Mouse (Mus musculus): ENCODE measurements around the gene Zfp786. TPM values are rescaled to one million over a fixed set of nuclear protein-coding genes. Genes with fewer than 3 reads are reported as not detected.
"Not testable (repeated sequence)": the region's sequence is repeated elsewhere in the genome, so short reads cannot be mapped to it uniquely, and the experiment has no call there.

The Zfp786 gene
- 18.3 and 18.8 TPM in 2 replicates for polyA plus RNA-seq (2015; fragmentation: Nextera tagmentation; extraction: Ambion mirVana)

GRCm38 (mm10) chr6:47830104-47831078, at the start of gene Zfp786:
Zfp786 (minus strand) TSS chr6:47830867.
- Histone ChIP-seq H3K4me3 (replicated peaks) (peak within 1 kb of the TSS; percentile 67), H3K9me3 (no peaks in the 10 kb centered on the region), H3K4me2 (replicated peaks) (peak within 1 kb of the TSS; percentile 56), H3K9ac (replicated peaks) (peak within 1 kb of the TSS; percentile 93), H3K36me3 (peaks cover 12% of the 10 kb centered on the region), H3K4me1 (replicated peaks) (peaks cover 13% of the 10 kb centered on the region), H3K27me3 (no peaks in the 10 kb centered on the region), H3K27ac (peak within 1 kb of the TSS; percentile 93)
- peak; percentile 94 for ATAC-seq
- 1% methylated on average over 63 of the region's 64 CpGs for WGBS

GRCm38 (mm10) chr6:47880166-47880565, 49.5 kb upstream of the Zfp786 start:
- H3K36me3 ChIP-seq: peaks cover 55% of the 10 kb centered on the region
- no peak for ATAC-seq
- no peak overlapping the region for H3K27ac ChIP-seq
- H3K9me3 ChIP-seq: no peaks in the 10 kb centered on the region
- no peak overlapping the region for H3K4me2 ChIP-seq (replicated peaks)
- peaks cover 26% of the 10 kb centered on the region for H3K4me1 ChIP-seq (replicated peaks)
- 96% methylated on average over 10 of the region's 10 CpGs for WGBS
- no peak overlapping the region for H3K4me3 ChIP-seq (replicated peaks)
- H3K27me3 ChIP-seq: no peaks in the 10 kb centered on the region
- H3K9ac ChIP-seq (replicated peaks): 0 out of 2 replicates have a peak overlapping the region, but pooled peaks have one; percentile 96

DNA sequence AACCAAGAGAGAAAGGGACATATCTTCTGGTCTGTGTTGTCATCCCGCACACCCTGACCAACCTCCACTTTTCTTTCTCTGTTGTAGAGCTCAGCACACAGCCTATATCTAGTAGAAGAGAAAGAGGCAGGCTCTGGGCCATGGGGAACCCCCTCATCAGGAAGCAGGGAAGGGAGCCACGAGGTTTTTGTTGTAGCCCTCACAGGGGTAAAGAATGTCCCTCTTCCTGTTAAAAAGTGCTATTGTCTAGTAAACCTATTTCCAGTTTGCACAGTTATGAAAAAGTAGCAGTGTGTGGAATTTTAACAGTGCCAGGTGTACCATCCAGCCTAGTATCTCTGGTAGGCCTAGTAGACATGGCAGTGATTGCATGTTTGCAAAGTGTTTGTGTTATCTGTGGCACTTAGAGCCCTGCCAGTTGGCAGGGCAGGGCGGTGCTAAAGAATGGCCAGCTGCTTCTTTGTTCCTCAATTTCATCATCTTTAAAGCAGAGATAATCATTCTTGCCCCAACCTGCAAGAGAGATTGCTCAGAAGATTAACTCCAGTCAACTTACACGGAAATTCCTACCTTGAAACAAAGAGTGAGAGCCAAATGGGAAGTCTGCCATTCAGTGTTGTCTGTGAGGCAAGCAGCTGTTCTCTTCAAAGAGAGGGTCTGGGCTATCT, 48.5 kb upstream of the Zfp786 start:
- Histone ChIP-seq H3K27me3 (no peaks in the 10 kb centered on the region), H3K4me2 (replicated peaks) (peak overlapping the region; percentile 92), H3K36me3 (peaks cover 45% of the 10 kb centered on the region), H3K4me3 (replicated peaks) (peak overlapping the region; percentile 97), H3K27ac (no peak overlapping the region), H3K9me3 (no peaks in the 10 kb centered on the region), H3K4me1 (replicated peaks) (peaks cover 26% of the 10 kb centered on the region), H3K9ac (replicated peaks) (peak overlapping the region; percentile 96)
- ATAC-seq: no peak
- 64% methylated on average over 4 of the region's 4 CpGs for WGBS

GRCm38 (mm10) chr6:47878593-47878992, 47.9 kb upstream of the Zfp786 start:
- Histone ChIP-seq H3K4me2 (replicated peaks) (peak overlapping the region; percentile 92), H3K36me3 (peaks cover 39% of the 10 kb centered on the region), H3K4me1 (replicated peaks) (peaks cover 26% of the 10 kb centered on the region), H3K27ac (peak overlapping the region; percentile 98), H3K27me3 (no peaks in the 10 kb centered on the region), H3K9ac (replicated peaks) (peak overlapping the region; percentile 96), H3K4me3 (replicated peaks) (peak overlapping the region; percentile 97), H3K9me3 (no peaks in the 10 kb centered on the region)
- no peak for ATAC-seq
- 40% methylated on average over 3 of the region's 3 CpGs for WGBS

DNA sequence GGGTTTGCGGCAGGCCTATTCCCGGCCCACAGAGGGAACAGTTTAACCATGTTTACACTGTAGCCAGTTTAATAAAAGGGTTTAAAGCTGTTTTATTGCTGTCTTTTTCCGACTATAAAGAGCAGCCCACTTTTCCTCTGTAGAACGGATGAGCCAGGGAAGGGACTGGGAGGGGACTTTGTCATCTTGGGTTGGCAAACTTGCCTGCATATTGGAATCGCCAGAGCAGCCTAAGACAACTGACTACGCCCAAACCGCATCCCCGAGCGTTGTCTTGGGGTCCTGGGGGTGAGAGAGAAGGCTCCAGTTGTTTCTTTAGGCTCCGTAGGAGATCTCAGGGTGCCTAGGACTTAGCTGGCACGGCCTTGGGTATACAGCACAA, 47.5 kb upstream of the Zfp786 start:
- ATAC-seq: no peak
- Histone ChIP-seq H3K36me3 (peaks cover 35% of the 10 kb centered on the region), H3K27ac (peak overlapping the region; percentile 98), H3K27me3 (no peaks in the 10 kb centered on the region), H3K4me3 (replicated peaks) (peak overlapping the region; percentile 97), H3K4me2 (replicated peaks) (peak overlapping the region; percentile 92), H3K9me3 (no peaks in the 10 kb centered on the region), H3K9ac (replicated peaks) (peak overlapping the region; percentile 96), H3K4me1 (replicated peaks) (peaks cover 26% of the 10 kb centered on the region)
- 1% methylated on average over 11 of the region's 11 CpGs for WGBS

GRCm38 (mm10) chr6:47877461-47878132, 46.9 kb upstream of the Zfp786 start:
- Histone ChIP-seq H3K27me3 (no peaks in the 10 kb centered on the region), H3K36me3 (peaks cover 29% of the 10 kb centered on the region), H3K9me3 (no peaks in the 10 kb centered on the region), H3K4me1 (replicated peaks) (peaks cover 26% of the 10 kb centered on the region), H3K4me3 (replicated peaks) (peak overlapping the region; percentile 97), H3K4me2 (replicated peaks) (peak overlapping the region; percentile 92), H3K27ac (peak overlapping the region; percentile 98), H3K9ac (replicated peaks) (peak overlapping the region; percentile 96)
- under 1% methylated on average over 57 of the region's 71 CpGs for WGBS
- peak; percentile 98 for ATAC-seq

- Histone ChIP-seq H3K36me3 (peaks cover 24% of the 10 kb centered on the region), H3K9ac (replicated peaks) (peak within 1 kb of the TSS; percentile 96), H3K4me1 (replicated peaks) (peaks cover 26% of the 10 kb centered on the region), H3K27me3 (no peaks in the 10 kb centered on the region), H3K4me2 (replicated peaks) (peak within 1 kb of the TSS; percentile 92), H3K27ac (peak within 1 kb of the TSS; percentile 98), H3K9me3 (no peaks in the 10 kb centered on the region), H3K4me3 (replicated peaks) (peak within 1 kb of the TSS; percentile 97)
- ATAC-seq: no peak
- 7% methylated on average over 9 of the region's 9 CpGs for WGBS
Measured at GRCm38 (mm10) chr6:47877058-47877457, 46.4 kb upstream of the Zfp786 start, which contains the start of gene Zfp282. Zfp282 (plus strand) TSS chr6:47877204.

DNA sequence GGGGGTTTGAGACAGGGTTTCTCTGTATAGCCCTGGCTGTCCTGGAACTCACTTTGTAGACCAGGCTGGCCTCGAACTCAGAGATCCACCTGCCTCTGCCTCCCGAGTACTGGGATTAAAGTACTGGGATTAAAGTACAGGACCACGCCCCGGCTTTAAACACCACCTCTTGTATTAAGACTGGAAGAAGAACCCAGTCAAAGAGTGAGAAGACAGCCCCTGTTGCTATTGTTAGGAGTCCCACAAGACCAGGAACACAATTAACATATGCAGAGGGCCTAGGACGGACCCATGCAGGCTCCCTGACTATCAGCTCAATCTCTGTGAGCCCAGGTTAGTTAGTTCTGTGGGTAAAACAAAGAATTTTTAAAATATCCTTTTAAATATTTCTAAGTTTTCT, 41.6 kb upstream of the Zfp786 start:
- Histone ChIP-seq H3K4me1 (replicated peaks) (no peaks in the 10 kb centered on the region), H3K9ac (replicated peaks) (no peak overlapping the region), H3K9me3 (no peaks in the 10 kb centered on the region), H3K36me3 (peaks cover 24% of the 10 kb centered on the region), H3K4me2 (replicated peaks) (no peak overlapping the region), H3K27me3 (no peaks in the 10 kb centered on the region), H3K4me3 (replicated peaks) (no peak overlapping the region), H3K27ac (no peak overlapping the region)
- ATAC-seq: no peak
- 87% methylated on average over 5 of the region's 5 CpGs for WGBS

DNA sequence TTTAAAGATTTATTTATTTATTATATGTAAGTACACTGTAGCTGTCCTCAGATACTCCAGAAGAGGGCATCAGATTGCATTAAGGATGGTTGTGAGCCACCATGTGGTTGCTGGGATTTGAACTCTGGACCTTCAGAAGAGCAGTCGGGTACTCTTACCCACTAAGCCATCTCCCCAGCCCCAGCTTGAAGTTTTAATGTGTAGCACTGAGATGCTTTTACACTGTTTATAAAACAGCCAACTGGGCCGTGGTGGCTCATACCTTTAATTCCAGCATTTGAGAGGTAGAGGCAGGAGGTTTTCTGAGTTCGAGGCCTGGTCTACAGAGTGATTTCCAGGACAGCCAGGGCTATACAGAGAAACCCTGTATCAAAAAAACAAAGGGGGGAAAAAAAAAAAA, 27.1 kb upstream of the Zfp786 start:
- H3K9ac ChIP-seq (replicated peaks); H3K4me1 ChIP-seq (replicated peaks); H3K9me3 ChIP-seq; H3K4me2 ChIP-seq (replicated peaks); H3K27me3 ChIP-seq; H3K27ac ChIP-seq; H3K4me3 ChIP-seq (replicated peaks); ATAC-seq: not testable (repeated sequence)
- H3K36me3 ChIP-seq: peaks cover 46% of the 10 kb centered on the region
- 94% methylated on average over 3 of the region's 3 CpGs for WGBS

- H3K4me2 ChIP-seq (replicated peaks): no peak overlapping the region
- no peak overlapping the region for H3K27ac ChIP-seq
- no peaks in the 10 kb centered on the region for H3K4me1 ChIP-seq (replicated peaks)
- H3K27me3 ChIP-seq: no peaks in the 10 kb centered on the region
- H3K9ac ChIP-seq (replicated peaks): no peak overlapping the region
- ATAC-seq: no peak
- no peaks in the 10 kb centered on the region for H3K9me3 ChIP-seq
- WGBS: 94% methylated on average over 6 of the region's 6 CpGs
- no peak overlapping the region for H3K4me3 ChIP-seq (replicated peaks)
- H3K36me3 ChIP-seq: peaks cover 42% of the 10 kb centered on the region
Measured at GRCm38 (mm10) chr6:47857241-47857640, 26.6 kb upstream of the Zfp786 start.

GRCm38 (mm10) chr6:47845779-47846178, 15.1 kb upstream of the Zfp786 start:
- no peak for ATAC-seq
- Histone ChIP-seq H3K4me3 (replicated peaks) (no peak overlapping the region), H3K9ac (replicated peaks) (no peak overlapping the region), H3K36me3 (peaks cover 16% of the 10 kb centered on the region; the same call in 1 of the 2 replicates), H3K4me1 (replicated peaks) (no peaks in the 10 kb centered on the region), H3K4me2 (replicated peaks) (no peak overlapping the region), H3K9me3 (no peaks in the 10 kb centered on the region), H3K27ac (no peak overlapping the region), H3K27me3 (no peaks in the 10 kb centered on the region)
